Mouse (Mus musculus) thymus, postnatal 14 days (tissue): ENCODE data around the gene Spata7.

ENCODE experiments used
- DNase-seq: peaks from one replicate; pipeline ENCODE4 v3.0.0; 2021

The Spata7 gene

GRCm38 (mm10) chr12:98674627-98675143 lies 46.7 kb downstream of the Spata7 start:
- peak; percentile 83 for DNase-seq

- DNase-seq: no peak
These were observed 48.9 kb downstream of the Spata7 start for GRCm38 (mm10) chr12:98676861-98677260.

- DNase-seq: peak; percentile 70
These were observed 49.4 kb downstream of the Spata7 start for GRCm38 (mm10) chr12:98677336-98677735.

- DNase-seq: no peak
These were observed 51.9 kb downstream of the Spata7 start for GRCm38 (mm10) chr12:98679906-98680305.

GRCm38 (mm10) chr12:98682196-98682595 lies 54.2 kb downstream of the Spata7 start:
- no peak for DNase-seq

- DNase-seq: no peak
These were observed 55.2 kb downstream of the Spata7 start for GRCm38 (mm10) chr12:98683171-98683570.

GRCm38 (mm10) chr12:98683574-98683973 lies 55.6 kb downstream of the Spata7 start:
- DNase-seq: no peak

GRCm38 (mm10) chr12:98690230-98690629 lies 62.3 kb downstream of the Spata7 start:
- no peak for DNase-seq

GRCm38 (mm10) chr12:98697202-98697601 lies 69.2 kb downstream of the Spata7 start:
- DNase-seq: no peak

- DNase-seq: no peak
These were observed 73.6 kb downstream of the Spata7 start for GRCm38 (mm10) chr12:98701564-98701963.

- no peak for DNase-seq
These were observed 75.6 kb downstream of the Spata7 start for GRCm38 (mm10) chr12:98703554-98703953.

- no peak for DNase-seq
These were observed 76.0 kb downstream of the Spata7 start for GRCm38 (mm10) chr12:98703961-98704360.

- DNase-seq: no peak
These were observed 84.9 kb downstream of the Spata7 start for GRCm38 (mm10) chr12:98712819-98713218.

GRCm38 (mm10) chr12:98713621-98714103 lies 85.7 kb downstream of the Spata7 start:
- no peak for DNase-seq

GRCm38 (mm10) chr12:98714757-98715156 lies 86.8 kb downstream of the Spata7 start:
- DNase-seq: no peak

- DNase-seq: no peak
These were observed 88.2 kb downstream of the Spata7 start for GRCm38 (mm10) chr12:98716142-98716541.
